Mouse (Mus musculus): ENCODE measurements at regions not wholly inside any gene's neighbourhood (a gene's known extent, or its start where the extent isn't known, plus 50 kb on each side); places are given as distances from the start of the nearest gene placed in this dataset.

DNA sequence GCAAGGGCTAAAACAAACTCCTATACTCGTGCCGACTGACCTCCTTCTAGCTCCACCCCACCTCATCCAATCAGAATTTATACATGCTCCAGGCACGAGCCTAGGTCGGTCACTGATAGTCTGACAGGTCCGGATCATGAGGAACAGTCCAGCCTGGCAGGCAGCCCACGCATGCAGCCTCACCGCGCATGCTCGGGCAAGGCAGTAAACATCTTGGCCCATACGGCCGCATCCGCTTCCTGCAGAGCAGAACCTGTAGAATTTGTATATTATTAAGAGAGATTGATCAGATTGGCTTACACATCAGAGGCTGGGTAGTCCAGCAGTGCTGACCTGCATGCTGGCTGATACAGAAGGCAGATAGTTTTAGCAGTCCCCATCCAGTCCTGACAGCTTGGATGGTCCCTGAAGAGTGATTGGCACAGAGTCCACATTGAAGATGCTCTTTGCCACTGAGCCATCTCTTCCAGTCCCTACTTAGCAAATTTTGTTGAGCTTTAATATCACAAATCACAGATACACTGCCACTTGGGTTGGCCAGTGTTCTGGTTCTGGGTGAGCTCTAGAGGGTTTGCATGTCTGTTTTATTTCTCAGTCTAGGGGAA is 78.2 kb upstream of the Tmem150c start:
- Histone ChIP-seq H3K4me3 (no peak overlapping the region), H3K27me3 (ENCODE audit: insufficient read depth, poor library complexity, severe bottlenecking) (no peaks in the 10 kb centered on the region), H3K9me3 (no peaks in the 10 kb centered on the region; the same call in 1 of the 2 replicates), H3K27ac (no peak overlapping the region), H3K4me1 (no peaks in the 10 kb centered on the region), H3K36me3 (no peaks in the 10 kb centered on the region)
- DNase-seq (ENCODE audit: low spot score): no peak
- 92% methylated on average over 12 of the region's 12 CpGs for WGBS

DNA sequence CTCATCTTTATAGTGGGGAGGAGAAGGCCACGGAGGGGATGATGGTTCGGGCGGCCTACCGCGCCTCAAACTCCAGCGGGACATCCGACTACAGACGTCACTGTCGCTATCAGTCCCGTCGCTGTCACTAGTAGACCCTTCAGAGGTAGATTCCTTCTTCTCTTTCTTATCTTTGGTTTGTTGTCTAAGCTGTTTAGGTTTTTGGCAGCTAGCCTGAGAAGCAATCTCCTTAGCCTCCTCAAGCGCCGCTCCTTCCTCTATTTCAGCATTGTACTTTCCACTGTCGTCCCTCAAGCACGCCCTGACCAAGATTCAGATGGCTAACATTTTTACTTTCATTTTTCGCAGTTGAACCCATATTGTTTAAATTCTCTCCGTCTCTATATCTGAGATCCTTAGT is 76.7 kb upstream of the Tmem150c start:
- no peak overlapping the region for H3K27ac ChIP-seq
- H3K4me1 ChIP-seq: no peaks in the 10 kb centered on the region
- 86% methylated on average over 17 of the region's 17 CpGs for WGBS
- H3K36me3 ChIP-seq: no peaks in the 10 kb centered on the region
- no peak for DNase-seq (ENCODE audit: low spot score)
- no peak overlapping the region for H3K4me3 ChIP-seq
- no peaks in the 10 kb centered on the region for H3K27me3 ChIP-seq (ENCODE audit: insufficient read depth, poor library complexity, severe bottlenecking)
- no peaks in the 10 kb centered on the region; the same call in 1 of the 2 replicates for H3K9me3 ChIP-seq

DNA sequence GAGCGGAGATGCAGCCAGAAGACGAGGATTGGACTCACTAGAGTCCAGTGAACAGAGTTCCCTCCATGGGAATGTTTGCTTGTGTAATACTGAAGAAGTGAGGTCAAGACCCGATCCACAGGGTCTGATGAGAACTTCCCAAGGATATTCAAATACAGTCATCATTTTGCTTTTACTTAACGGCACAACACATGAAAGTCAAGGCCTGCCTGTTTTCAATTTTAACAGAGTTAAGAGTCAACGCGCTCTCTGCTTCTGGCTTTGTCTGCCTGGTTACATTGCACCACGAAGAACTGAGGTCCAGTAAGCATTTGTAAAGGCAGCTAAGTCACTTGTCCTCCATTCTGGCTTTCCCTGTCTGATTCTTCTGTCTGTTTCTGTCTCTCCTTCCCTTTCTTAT is 72.5 kb upstream of the Tmem150c start:
- no peak overlapping the region for H3K4me3 ChIP-seq
- WGBS: 87% methylated on average over 7 of the region's 7 CpGs
- H3K27me3 ChIP-seq (ENCODE audit: insufficient read depth, poor library complexity, severe bottlenecking): no peaks in the 10 kb centered on the region
- no peaks in the 10 kb centered on the region for H3K4me1 ChIP-seq
- no peaks in the 10 kb centered on the region for H3K9me3 ChIP-seq
- no peaks in the 10 kb centered on the region for H3K36me3 ChIP-seq
- no peak for DNase-seq (ENCODE audit: low spot score)
- no peak overlapping the region for H3K27ac ChIP-seq

DNA sequence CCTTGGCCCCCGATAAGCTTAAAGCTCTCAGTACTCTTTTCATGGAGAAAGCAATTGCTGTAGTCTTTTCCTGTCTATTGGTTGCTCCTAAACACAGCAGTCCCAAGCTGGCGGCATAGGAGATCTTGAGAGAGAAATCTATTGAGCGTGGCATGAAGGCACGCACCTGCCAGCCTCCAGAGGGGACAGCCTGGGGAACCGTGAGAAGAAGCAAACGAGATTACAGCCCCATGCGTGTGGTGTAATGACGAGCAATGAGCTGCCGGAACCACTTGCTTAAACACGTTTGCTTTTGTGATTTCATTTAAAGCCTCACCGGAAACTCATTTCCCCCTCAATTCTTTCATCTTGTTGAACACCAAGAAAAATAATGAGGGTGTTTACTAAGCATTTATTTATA is 72.0 kb upstream of the Tmem150c start:
- no peak for DNase-seq (ENCODE audit: low spot score)
- Histone ChIP-seq H3K36me3 (no peaks in the 10 kb centered on the region), H3K4me1 (no peaks in the 10 kb centered on the region; the same call in 1 of the 2 replicates), H3K27ac (no peak overlapping the region), H3K4me3 (no peak overlapping the region), H3K9me3 (no peaks in the 10 kb centered on the region), H3K27me3 (ENCODE audit: insufficient read depth, poor library complexity, severe bottlenecking) (no peaks in the 10 kb centered on the region)
- WGBS: 86% methylated on average over 11 of the region's 11 CpGs

DNA sequence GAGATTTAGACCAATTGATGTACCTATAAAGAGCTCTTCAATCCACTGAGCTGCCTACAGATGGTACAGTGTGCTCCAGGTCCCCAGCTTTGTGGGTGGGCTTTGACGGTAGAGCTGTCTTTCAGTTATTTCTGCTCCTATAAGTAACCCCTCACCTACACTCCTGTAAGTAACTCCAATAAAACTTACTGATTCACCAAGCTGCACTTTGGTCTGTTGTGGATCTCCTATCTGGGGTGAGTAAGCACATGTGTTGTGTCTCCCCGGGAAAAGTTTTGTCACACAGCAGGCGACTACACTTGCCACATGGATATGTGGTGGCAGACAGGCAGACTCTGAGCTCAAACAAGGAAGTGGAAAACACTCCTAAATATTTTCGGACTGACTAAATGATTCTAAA is 70.4 kb upstream of the Tmem150c start:
- Histone ChIP-seq H3K4me3 (no peak overlapping the region), H3K27ac (no peak overlapping the region), H3K27me3 (ENCODE audit: insufficient read depth, poor library complexity, severe bottlenecking) (no peaks in the 10 kb centered on the region), H3K4me1 (peaks cover 3% of the 10 kb centered on the region; the same call in 1 of the 2 replicates), H3K36me3 (no peaks in the 10 kb centered on the region), H3K9me3 (no peaks in the 10 kb centered on the region)
- 88% methylated on average over 4 of the region's 4 CpGs for WGBS
- no peak for DNase-seq (ENCODE audit: low spot score)

DNA sequence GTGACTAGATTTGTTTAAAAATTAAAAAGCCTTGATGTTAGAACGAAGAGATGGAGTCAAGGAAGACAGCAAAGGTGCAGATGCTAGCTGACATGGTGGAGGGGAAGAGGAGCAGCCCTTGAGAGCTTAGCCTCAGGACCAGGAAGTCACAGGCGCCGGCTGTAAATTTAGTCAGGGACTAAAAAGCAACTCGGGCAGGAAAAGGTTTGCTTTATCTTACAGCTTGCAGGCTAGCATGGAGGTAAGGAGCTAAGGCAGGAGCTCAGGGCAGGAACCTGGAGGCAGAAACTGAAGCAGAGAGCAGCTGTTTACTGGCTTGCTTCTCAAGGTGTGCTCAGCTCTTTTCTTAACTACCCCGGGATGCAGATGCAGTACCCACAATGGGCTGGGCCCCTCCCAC is 68.3 kb upstream of the Tmem150c start:
- no peaks in the 10 kb centered on the region for H3K9me3 ChIP-seq
- H3K4me1 ChIP-seq: peaks cover 3% of the 10 kb centered on the region; the same call in 1 of the 2 replicates
- H3K27ac ChIP-seq: no peak overlapping the region
- H3K36me3 ChIP-seq: no peaks in the 10 kb centered on the region
- no peak for DNase-seq (ENCODE audit: low spot score)
- H3K27me3 ChIP-seq (ENCODE audit: insufficient read depth, poor library complexity, severe bottlenecking): peaks cover under 1% of the 10 kb centered on the region; the same call in 1 of the 2 replicates
- WGBS: 62% methylated on average over 5 of the region's 5 CpGs
- H3K4me3 ChIP-seq: no peak overlapping the region

DNA sequence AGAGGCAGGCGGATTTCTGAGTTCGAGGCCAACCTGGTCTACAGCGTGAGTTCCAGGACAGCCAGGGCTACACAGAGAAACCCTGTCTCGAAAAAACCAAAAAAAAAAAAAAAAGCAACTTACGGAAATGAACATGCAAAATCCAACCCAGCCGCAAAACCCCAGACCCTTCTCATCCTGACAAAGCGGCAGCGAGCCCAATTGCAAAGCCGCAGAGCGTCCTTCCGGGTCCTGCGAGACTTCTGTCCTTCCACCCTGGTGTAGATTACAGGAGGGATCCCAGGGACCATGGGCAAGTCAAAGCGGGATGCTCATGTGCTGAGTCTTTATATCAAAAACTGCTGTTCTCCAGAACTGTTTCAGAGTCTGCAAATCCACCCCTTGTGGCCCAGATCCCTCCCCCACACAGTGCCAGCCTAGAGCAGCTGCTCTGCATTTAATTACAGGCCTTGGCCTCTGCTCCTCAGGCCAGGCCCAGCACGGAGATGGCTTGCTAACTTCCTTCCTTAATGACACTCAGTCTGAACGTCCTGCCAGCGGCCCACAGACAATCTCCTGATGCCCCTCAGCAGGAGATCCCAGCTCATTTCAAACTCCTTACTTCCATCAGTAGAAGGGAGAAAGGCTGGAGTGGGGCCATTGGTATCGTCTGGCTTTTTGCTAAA is 67.1 kb upstream of the Tmem150c start:
- Histone ChIP-seq H3K36me3 (no peaks in the 10 kb centered on the region), H3K27ac (no peak overlapping the region), H3K9me3 (no peaks in the 10 kb centered on the region), H3K27me3 (ENCODE audit: insufficient read depth, poor library complexity, severe bottlenecking) (peaks cover 9% of the 10 kb centered on the region; the same call in 1 of the 2 replicates), H3K4me1 (peaks cover 3% of the 10 kb centered on the region; the same call in 1 of the 2 replicates), H3K4me3 (no peak overlapping the region)
- no peak for DNase-seq (ENCODE audit: low spot score)
- WGBS: 80% methylated on average over 17 of the region's 17 CpGs

DNA sequence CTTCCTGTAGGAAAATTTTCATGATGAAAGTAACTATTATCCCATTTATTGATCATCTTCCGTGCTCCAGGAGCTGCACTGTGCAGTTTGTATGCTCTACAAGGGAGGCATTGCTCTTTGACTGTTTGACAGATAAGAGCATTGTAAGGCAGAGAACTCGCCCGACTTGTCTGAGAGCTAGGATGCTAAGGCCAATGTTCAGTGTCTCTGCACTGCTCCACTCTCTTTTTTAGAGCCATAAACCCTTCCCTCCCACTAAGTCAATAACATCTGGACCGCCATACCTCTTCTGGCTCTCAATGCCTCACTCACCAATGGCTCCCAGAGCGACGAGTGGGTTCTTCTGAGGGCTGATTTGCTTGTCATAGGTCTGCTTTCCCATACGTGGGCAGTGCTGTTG is 65.9 kb upstream of the Tmem150c start:
- H3K4me3 ChIP-seq: no peak overlapping the region
- no peaks in the 10 kb centered on the region for H3K9me3 ChIP-seq
- H3K27me3 ChIP-seq (ENCODE audit: insufficient read depth, poor library complexity, severe bottlenecking): peaks cover 9% of the 10 kb centered on the region; the same call in 1 of the 2 replicates
- H3K4me1 ChIP-seq: peaks cover 7% of the 10 kb centered on the region; the same call in 1 of the 2 replicates
- H3K36me3 ChIP-seq: no peaks in the 10 kb centered on the region
- H3K27ac ChIP-seq: no peak overlapping the region
- DNase-seq (ENCODE audit: low spot score): no peak
- 72% methylated on average over 7 of the region's 7 CpGs for WGBS

DNA sequence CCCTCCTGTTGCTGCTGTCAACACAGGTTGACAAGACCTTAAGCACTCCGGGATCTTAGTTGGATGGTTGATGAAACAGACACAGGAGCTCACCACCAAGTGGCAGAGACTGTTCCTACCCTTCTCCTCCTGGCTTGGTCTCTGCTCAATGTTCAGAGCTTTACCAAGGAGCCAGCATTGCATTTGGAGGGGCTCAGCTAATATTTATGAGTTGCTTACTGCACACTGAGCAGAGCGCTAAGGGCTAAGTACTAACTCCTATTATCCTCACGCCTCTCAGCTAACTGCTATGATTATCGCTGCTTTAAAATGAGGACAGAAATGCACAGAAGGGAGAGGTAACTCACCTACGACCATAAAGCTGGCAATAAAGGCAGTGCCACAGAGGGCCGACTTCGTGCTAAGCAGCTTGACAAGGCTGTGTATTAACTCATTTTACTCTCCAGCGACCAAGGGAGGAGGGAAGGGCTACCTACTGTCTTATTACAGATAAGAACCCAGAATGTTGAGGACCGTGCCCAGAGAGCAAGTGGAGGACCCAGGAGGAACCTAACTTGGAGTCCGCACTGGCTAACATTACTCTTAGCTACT is 65.3 kb upstream of the Tmem150c start:
- DNase-seq (ENCODE audit: low spot score): no peak
- H3K27me3 ChIP-seq (ENCODE audit: insufficient read depth, poor library complexity, severe bottlenecking): peaks cover 9% of the 10 kb centered on the region; the same call in 1 of the 2 replicates
- H3K4me1 ChIP-seq: peaks cover 7% of the 10 kb centered on the region; the same call in 1 of the 2 replicates
- no peak overlapping the region for H3K4me3 ChIP-seq
- H3K9me3 ChIP-seq: no peaks in the 10 kb centered on the region
- H3K36me3 ChIP-seq: no peaks in the 10 kb centered on the region
- H3K27ac ChIP-seq: no peak overlapping the region
- 76% methylated on average over 10 of the region's 10 CpGs for WGBS

DNA sequence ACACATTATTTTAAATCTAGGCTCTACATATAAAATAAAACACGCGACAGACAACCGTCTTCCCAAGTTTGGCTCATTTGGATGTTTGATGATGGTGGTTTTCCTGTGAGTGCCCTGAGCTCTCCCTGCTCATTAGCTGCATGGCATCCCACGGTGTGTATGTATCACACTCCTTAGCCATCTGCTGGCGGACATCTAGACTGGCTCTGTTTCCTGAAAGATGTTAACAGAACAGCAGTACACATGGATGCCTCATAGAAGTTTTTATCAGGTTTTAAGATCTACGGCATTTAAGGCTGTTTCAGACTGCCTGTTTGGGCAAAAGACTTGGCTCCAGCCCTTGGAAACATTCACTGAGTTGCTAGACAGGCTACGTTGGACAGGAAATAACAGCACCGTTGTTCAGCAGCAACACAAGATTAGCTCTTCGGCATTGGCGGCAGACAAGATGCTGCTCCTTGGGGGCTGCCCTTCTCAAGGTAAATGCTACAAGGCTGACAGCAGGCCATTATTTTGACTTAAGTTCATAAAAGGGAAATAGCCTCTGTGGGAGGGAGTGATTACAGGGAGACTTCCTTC is 61.5 kb upstream of the Tmem150c start:
- 68% methylated on average over 10 of the region's 10 CpGs for WGBS
- H3K4me3 ChIP-seq: no peak overlapping the region

DNA sequence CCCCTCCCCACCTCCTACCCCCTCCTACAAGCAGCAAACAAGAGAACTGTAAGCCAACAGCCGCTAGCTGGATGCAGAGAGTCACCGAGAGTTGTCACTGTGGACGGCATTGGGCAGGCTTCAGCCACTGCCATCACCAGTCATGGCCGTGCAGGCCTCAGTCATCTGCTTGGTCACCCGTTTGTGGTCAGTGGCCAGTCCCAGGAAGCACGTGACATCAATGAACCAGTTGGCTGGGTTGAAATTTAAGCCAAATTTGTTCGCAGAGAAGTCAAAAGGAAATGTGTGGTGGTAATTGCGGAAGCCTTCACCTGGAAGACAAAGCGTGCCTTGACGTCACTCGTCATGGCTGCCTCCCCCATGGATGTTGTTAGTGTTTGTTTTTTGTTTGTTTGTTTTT is 60.7 kb upstream of the Tmem150c start:
- peaks cover 15% of the 10 kb centered on the region; the same call in 1 of the 2 replicates for H3K4me1 ChIP-seq
- H3K36me3 ChIP-seq: no peaks in the 10 kb centered on the region
- no peak overlapping the region for H3K27ac ChIP-seq
- DNase-seq (ENCODE audit: low spot score): no peak
- no peak overlapping the region for H3K4me3 ChIP-seq
- H3K27me3 ChIP-seq (ENCODE audit: insufficient read depth, poor library complexity, severe bottlenecking): peaks cover 9% of the 10 kb centered on the region; the same call in 1 of the 2 replicates
- 84% methylated on average over 11 of the region's 11 CpGs for WGBS
- no peaks in the 10 kb centered on the region for H3K9me3 ChIP-seq

More for the DNA sequence above, 61.5 kb upstream of the Tmem150c start:
- H3K36me3 ChIP-seq: no peaks in the 10 kb centered on the region
- peaks cover 9% of the 10 kb centered on the region; the same call in 1 of the 2 replicates for H3K27me3 ChIP-seq (ENCODE audit: insufficient read depth, poor library complexity, severe bottlenecking)
- H3K4me1 ChIP-seq: peaks cover 15% of the 10 kb centered on the region; the same call in 1 of the 2 replicates
- no peak overlapping the region for H3K27ac ChIP-seq
- no peaks in the 10 kb centered on the region for H3K9me3 ChIP-seq
- no peak for DNase-seq (ENCODE audit: low spot score)

DNA sequence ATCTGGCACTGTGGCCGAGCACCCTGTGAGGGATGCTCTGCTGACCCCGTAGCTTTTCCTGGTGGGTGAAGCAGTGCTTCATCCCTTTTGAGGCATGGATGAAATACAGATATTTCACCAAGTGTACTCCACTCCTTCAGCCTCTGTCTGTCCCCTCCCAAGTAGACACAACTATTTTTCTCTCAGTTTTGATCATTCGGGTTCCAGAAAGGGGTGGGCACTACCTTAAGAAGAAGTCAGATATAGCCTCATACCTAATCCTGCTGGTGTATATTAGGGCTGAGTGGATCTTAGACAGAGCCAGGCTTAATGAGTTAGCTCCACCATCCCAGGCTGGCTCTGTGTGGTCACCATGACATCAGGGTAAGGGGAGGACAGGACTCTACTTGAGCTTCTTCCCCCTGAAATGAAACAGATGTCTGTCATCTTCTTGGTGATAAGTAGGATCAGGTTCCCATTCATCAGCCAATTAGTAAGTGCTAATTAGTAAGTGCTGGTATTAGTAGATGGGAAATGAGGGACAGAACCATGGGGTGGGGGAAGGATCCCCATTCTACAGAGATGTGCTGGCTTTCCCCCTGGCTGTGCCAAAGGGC is 58.7 kb upstream of the Tmem150c start:
- H3K27ac ChIP-seq: no peak overlapping the region
- H3K4me1 ChIP-seq: peaks cover 34% of the 10 kb centered on the region
- no peaks in the 10 kb centered on the region for H3K9me3 ChIP-seq
- peaks cover 9% of the 10 kb centered on the region; the same call in 1 of the 2 replicates for H3K27me3 ChIP-seq (ENCODE audit: insufficient read depth, poor library complexity, severe bottlenecking)
- WGBS: 84% methylated on average over 3 of the region's 3 CpGs
- DNase-seq (ENCODE audit: low spot score): no peak
- H3K4me3 ChIP-seq: no peak overlapping the region
- H3K36me3 ChIP-seq: no peaks in the 10 kb centered on the region
